Mouse (Mus musculus) intestine, postnatal 0 days (tissue): ENCODE measurements around the gene Tmem178b. TPM values are rescaled to one million over a fixed set of nuclear protein-coding genes. Genes with fewer than 3 reads are reported as not detected.

ENCODE experiments used
- ATAC-seq: fragments of 200-750 bp; cut with Nextera tagmentation; 2 replicates; pipeline ENCODE4 v1.8.0; 2017; ENCODE audit warnings: mild to moderate bottlenecking, moderate TSS enrichment, moderate library complexity
- H3K27ac ChIP-seq: fragments of 300-500 bp; sonication (generic); 2 replicates; pipeline ENCODE4 v1.5.1; 2014; ENCODE audit warnings: mild to moderate bottlenecking, low read depth, low read length, moderate library complexity
- H3K27me3 ChIP-seq: fragments of 300-500 bp; sonication (generic); replicated peaks from 2 replicates; pipeline ENCODE4 v1.6.1; 2014; ENCODE audit warnings: low read length, mixed read lengths; ENCODE audit not compliant: control insufficient read depth, insufficient read depth
- H3K36me3 ChIP-seq: fragments of 300-500 bp; sonication (generic); 2 replicates; pipeline ENCODE4 v1.6.1; 2014; ENCODE audit warnings: mild to moderate bottlenecking, moderate library complexity; ENCODE audit not compliant: control insufficient read depth, insufficient read depth
- H3K4me1 ChIP-seq: fragments of 300-500 bp; sonication (generic); replicated peaks from 2 replicates; pipeline ENCODE4 v1.6.1; 2014; ENCODE audit warnings: antibody characterized with exemption, low read length, mixed read lengths; ENCODE audit not compliant: control insufficient read depth, insufficient read depth
- H3K4me2 ChIP-seq: fragments of 300-500 bp; sonication (generic); replicated peaks from 2 replicates; pipeline ENCODE4 v1.6.1; 2014; ENCODE audit warnings: low read depth, mild to moderate bottlenecking, moderate library complexity
- H3K4me3 ChIP-seq: fragments of 300-500 bp; sonication (generic); 2 replicates; pipeline ENCODE4 v1.5.1; 2014; ENCODE audit warnings: low read depth, low read length
- H3K9ac ChIP-seq: fragments of 300-500 bp; sonication (generic); 2 replicates; pipeline ENCODE4 v1.6.1; 2014; ENCODE audit warnings: mild to moderate bottlenecking, low read depth, low read length
- H3K9me3 ChIP-seq: fragments of 300-500 bp; sonication (generic); 2 replicates; pipeline ENCODE4 v1.6.1; 2016; ENCODE audit warnings: mixed run types; ENCODE audit not compliant: control insufficient read depth
- CTCF ChIP-seq: sonication (generic); IDR thresholded peaks from 2 replicates; pipeline ENCODE4 v1.5.1; 2016; ENCODE audit warnings: low read depth, mild to moderate bottlenecking, control low read depth, antibody characterized with exemption, moderate library complexity
- WGBS: fragments of 180-500 bp; shearing (Covaris S2); extraction: QIAGEN DNeasy Blood & Tissue Kit; methylation state at CpG from one replicate; pipeline ENCODE4 v1.1.7; 2014; 5-methylcytosine and 5-hydroxymethylcytosine counted together
- polyA plus RNA-seq: library from polyadenylated mRNA; unstranded; fragments of >200 nt; fragmentation: Nextera tagmentation; extraction: Ambion mirVana; gene quantifications from 2 replicates; pipeline ENCODE4 v1.2.1, GENCODE M21; 2015

Gene Tmem178b
- polyA plus RNA-seq, 1 experiment from 2014 or later: 0.60 TPM

- H3K4me3 ChIP-seq: no peak overlapping the region
- no peak overlapping the region for H3K9ac ChIP-seq
- no peaks in the 10 kb centered on the region for H3K27me3 ChIP-seq
- ATAC-seq: no peak
- H3K36me3 ChIP-seq: no peaks in the 10 kb centered on the region
- no peak for TF ChIP-seq CTCF
- H3K4me1 ChIP-seq: no peaks in the 10 kb centered on the region
- WGBS: 94% methylated on average over 3 of the region's 3 CpGs
- H3K27ac ChIP-seq: no peak overlapping the region
- H3K4me2 ChIP-seq: no peak overlapping the region
- H3K9me3 ChIP-seq: no peaks in the 10 kb centered on the region
These were observed 344.6 kb downstream of the Tmem178b start for GRCm38 (mm10) chr6:40217651-40218050.

GRCm38 (mm10) chr6:40220634-40221120 is 347.6 kb downstream of the Tmem178b start:
- Histone ChIP-seq H3K9me3 (no peaks in the 10 kb centered on the region), H3K4me3 (no peak overlapping the region), H3K4me2 (no peak overlapping the region), H3K27me3 (no peaks in the 10 kb centered on the region), H3K27ac (no peak overlapping the region), H3K4me1 (no peaks in the 10 kb centered on the region), H3K36me3 (no peaks in the 10 kb centered on the region), H3K9ac (no peak overlapping the region)
- ATAC-seq: no peak
- TF ChIP-seq CTCF: no peak

- Histone ChIP-seq H3K4me3 (no peak overlapping the region), H3K4me2 (no peak overlapping the region), H3K36me3 (no peaks in the 10 kb centered on the region), H3K9ac (no peak overlapping the region), H3K27ac (no peak overlapping the region), H3K9me3 (no peaks in the 10 kb centered on the region), H3K4me1 (no peaks in the 10 kb centered on the region), H3K27me3 (no peaks in the 10 kb centered on the region)
- no peak for ATAC-seq
- 82% methylated on average over 11 of the region's 11 CpGs for WGBS
- TF ChIP-seq CTCF: no peak
These were observed 352.7 kb downstream of the Tmem178b start for GRCm38 (mm10) chr6:40225585-40226280.

- Histone ChIP-seq H3K36me3 (no peaks in the 10 kb centered on the region), H3K27ac (no peak overlapping the region), H3K9ac (no peak overlapping the region), H3K4me1 (no peaks in the 10 kb centered on the region), H3K9me3 (no peaks in the 10 kb centered on the region), H3K27me3 (no peaks in the 10 kb centered on the region), H3K4me2 (no peak overlapping the region), H3K4me3 (no peak overlapping the region)
- TF ChIP-seq CTCF: no peak
- no peak for ATAC-seq
- 74% methylated on average over 2 of the region's 2 CpGs for WGBS
These were observed 355.9 kb downstream of the Tmem178b start for GRCm38 (mm10) chr6:40228981-40229380.

- Histone ChIP-seq H3K9ac (no peak overlapping the region), H3K36me3 (no peaks in the 10 kb centered on the region), H3K4me1 (no peaks in the 10 kb centered on the region), H3K27ac (no peak overlapping the region), H3K4me2 (no peak overlapping the region), H3K4me3 (no peak overlapping the region), H3K9me3 (no peaks in the 10 kb centered on the region), H3K27me3 (no peaks in the 10 kb centered on the region)
- 87% methylated on average over 9 of the region's 9 CpGs for WGBS
- no peak for TF ChIP-seq CTCF
- no peak for ATAC-seq
These were observed 356.9 kb downstream of the Tmem178b start for GRCm38 (mm10) chr6:40229985-40230384.

GRCm38 (mm10) chr6:40234066-40234465 is 361.0 kb downstream of the Tmem178b start:
- no peaks in the 10 kb centered on the region for H3K27me3 ChIP-seq
- no peak overlapping the region for H3K9ac ChIP-seq
- H3K9me3 ChIP-seq: no peaks in the 10 kb centered on the region
- no peak for ATAC-seq
- no peak overlapping the region for H3K4me3 ChIP-seq
- H3K4me1 ChIP-seq: no peaks in the 10 kb centered on the region
- H3K27ac ChIP-seq: no peak overlapping the region
- H3K36me3 ChIP-seq: no peaks in the 10 kb centered on the region
- TF ChIP-seq CTCF: no peak
- 53% methylated on average over 5 of the region's 5 CpGs for WGBS
- H3K4me2 ChIP-seq: no peak overlapping the region
